Mouse (Mus musculus): Measurements from ENCODE around the gene Uqcr11. TPM values are rescaled to one million over a fixed set of nuclear protein-coding genes. Genes with fewer than 3 reads are reported as not detected.

Gene Uqcr11
- polyA plus RNA-seq (2014; fragmentation: Nextera tagmentation; extraction: Ambion mirVana), result 404 and 476 TPM in 2 replicates

DNA sequence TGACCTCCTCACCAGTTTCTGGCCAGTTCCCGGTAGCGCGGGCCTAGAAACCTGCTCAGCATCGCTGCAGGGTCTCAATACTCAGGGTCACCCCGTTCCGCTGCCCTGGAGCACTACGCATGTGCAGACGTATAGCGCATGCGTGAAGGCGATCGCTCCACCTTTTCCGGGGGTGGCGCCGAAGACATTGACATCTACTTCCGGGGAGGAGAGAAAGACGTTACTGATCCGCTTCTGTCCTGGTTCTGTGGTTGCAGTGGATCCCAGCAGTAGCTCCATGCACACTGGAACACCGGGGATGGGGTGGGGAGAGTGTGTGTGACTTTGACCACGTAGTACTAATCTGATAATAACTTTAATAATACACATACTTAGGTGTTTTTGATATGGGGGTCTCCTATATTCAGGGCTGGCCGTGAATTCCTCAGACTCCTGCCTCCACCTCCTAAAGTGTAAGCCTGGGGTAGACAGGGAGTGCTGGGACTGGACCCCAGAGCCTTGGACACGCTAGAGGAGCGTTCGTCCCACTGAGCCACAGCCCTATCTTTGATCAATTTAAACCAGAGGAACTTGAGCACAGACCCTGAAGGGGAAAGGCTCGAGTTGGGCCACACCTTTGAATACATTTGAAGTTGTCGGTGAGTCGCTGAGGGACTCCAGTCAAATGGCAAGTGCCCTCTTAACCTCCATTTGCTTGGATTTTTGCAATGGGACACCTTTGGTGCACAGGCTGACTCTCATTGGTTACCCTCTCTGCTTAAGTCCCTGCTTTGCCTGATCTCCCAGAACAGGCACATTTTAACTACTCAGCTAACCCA is at the start of gene Uqcr11:
TSS of gene Uqcr11 (minus strand) at position 147 of the 818 bp plus-strand sequence.
- ATAC-seq (ENCODE audit: low FRiP score), result peak; percentile 78
- peak within 1 kb of the TSS; percentile 83 for H3K4me3 ChIP-seq (ENCODE audit: low read depth, low read length)
- no peaks in the 10 kb centered on the region for H3K27me3 ChIP-seq (ENCODE audit: control insufficient read depth, insufficient read depth, low read length)
- peaks cover 16% of the 10 kb centered on the region for H3K4me1 ChIP-seq (ENCODE audit: control insufficient read depth, insufficient read depth, low read length)
- WGBS, result 2% methylated on average over 27 of the region's 27 CpGs
- peak; percentile 99 for DNase-seq (ENCODE audit: low spot score, missing footprints)
- H3K9ac ChIP-seq (ENCODE audit: low read length), result peak within 1 kb of the TSS; percentile 88
- H3K9me3 ChIP-seq (ENCODE audit: control insufficient read depth, low read length), result no peaks in the 10 kb centered on the region
- peak within 1 kb of the TSS; percentile 50 for H3K27ac ChIP-seq (ENCODE audit: low read depth, low read length)
- peaks cover 30% of the 10 kb centered on the region for H3K36me3 ChIP-seq (ENCODE audit: control insufficient read depth, insufficient read depth, low read length)
- peak within 1 kb of the TSS; percentile 95 for H3K4me2 ChIP-seq

DNA sequence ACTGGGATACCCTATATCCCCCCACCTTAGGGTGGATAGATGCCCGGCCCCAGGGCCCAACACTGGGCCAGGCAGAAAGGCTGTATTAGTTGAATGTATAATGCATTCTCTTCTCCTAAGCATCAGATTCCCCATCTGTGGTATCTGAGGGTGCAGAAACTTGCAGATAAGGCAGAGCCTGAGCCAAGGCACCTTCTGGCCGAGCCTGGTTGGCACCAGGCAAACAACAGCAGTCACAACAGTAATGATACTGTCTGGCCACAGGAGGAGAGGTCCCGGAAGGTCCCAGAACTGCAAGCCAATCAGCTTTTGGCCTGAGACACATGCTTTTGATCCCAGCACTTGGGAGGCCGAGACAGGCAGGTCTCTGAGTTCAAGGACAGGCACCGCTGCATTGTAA is 49.1 kb upstream of the Uqcr11 start:
- DNase-seq (ENCODE audit: low spot score, missing footprints) (no peak), ATAC-seq (ENCODE audit: low FRiP score) (no peak)
- H3K4me3 ChIP-seq (ENCODE audit: low read depth, low read length), result no peak overlapping the region
- no peaks in the 10 kb centered on the region; the same call in 1 of the 2 replicates for H3K27me3 ChIP-seq (ENCODE audit: control insufficient read depth, insufficient read depth, low read length)
- no peaks in the 10 kb centered on the region for H3K4me1 ChIP-seq (ENCODE audit: control insufficient read depth, insufficient read depth, low read length)
- no peaks in the 10 kb centered on the region for H3K36me3 ChIP-seq (ENCODE audit: control insufficient read depth, insufficient read depth, low read length)
- H3K27ac ChIP-seq (ENCODE audit: low read depth, low read length), result no peak overlapping the region
- H3K9me3 ChIP-seq (ENCODE audit: control insufficient read depth, low read length), result no peaks in the 10 kb centered on the region
- WGBS, result 87% methylated on average over 5 of the region's 5 CpGs
- H3K9ac ChIP-seq (ENCODE audit: low read length), result no peak overlapping the region
- no peak overlapping the region for H3K4me2 ChIP-seq

DNA sequence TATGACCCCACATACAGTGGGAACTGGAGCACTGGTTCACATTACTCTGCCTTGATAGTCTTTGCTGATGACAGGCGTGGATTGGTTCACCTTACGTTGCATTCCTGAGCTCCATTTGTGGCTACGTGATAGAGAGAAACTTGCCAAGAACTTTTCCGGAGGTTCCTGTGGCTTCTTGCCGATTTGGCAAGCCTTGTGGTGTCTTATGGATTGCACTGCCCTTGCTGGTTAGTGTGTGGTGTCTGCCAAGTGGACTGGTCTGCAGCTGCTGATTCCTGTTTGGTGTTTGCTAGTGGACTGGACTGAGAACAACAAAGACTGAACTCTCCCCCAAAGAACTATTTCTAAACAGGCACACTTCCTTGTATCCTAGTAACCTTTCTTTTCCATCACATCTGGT is 48.2 kb upstream of the Uqcr11 start:
- H3K4me1 ChIP-seq (ENCODE audit: control insufficient read depth, insufficient read depth, low read length), result no peaks in the 10 kb centered on the region
- no peak for DNase-seq (ENCODE audit: low spot score, missing footprints)
- no peak overlapping the region for H3K9ac ChIP-seq (ENCODE audit: low read length)
- H3K27me3 ChIP-seq (ENCODE audit: control insufficient read depth, insufficient read depth, low read length), result no peaks in the 10 kb centered on the region; the same call in 1 of the 2 replicates
- no peaks in the 10 kb centered on the region for H3K9me3 ChIP-seq (ENCODE audit: control insufficient read depth, low read length)
- no peak for ATAC-seq (ENCODE audit: low FRiP score)
- no peak overlapping the region for H3K4me3 ChIP-seq (ENCODE audit: low read depth, low read length)
- WGBS, result 82% methylated on average over 5 of the region's 5 CpGs
- H3K27ac ChIP-seq (ENCODE audit: low read depth, low read length), result no peak overlapping the region
- H3K4me2 ChIP-seq, result no peak overlapping the region
- no peaks in the 10 kb centered on the region for H3K36me3 ChIP-seq (ENCODE audit: control insufficient read depth, insufficient read depth, low read length)

DNA sequence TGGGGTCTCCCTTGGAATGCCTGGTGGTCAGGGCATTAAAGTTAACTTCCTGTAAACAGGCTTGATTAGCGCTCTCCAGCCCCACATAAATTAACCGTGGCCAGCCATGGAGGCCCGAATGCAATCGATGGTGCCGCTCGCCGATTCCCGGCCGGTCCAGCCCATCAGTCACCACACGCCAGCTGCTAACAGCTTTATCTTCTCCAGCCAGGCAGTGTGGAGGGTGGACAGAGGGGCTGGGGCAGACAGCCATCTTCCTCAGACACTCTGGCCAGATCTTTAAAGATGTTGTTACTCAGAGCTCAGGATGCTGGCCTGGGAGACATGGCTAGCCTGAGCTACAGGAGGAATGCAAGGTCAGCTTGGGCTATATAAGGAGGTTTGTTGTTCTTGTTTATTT is 47.0 kb upstream of the Uqcr11 start:
- no peak overlapping the region for H3K27ac ChIP-seq (ENCODE audit: low read depth, low read length)
- no peak overlapping the region for H3K4me2 ChIP-seq
- H3K27me3 ChIP-seq (ENCODE audit: control insufficient read depth, insufficient read depth, low read length), result no peaks in the 10 kb centered on the region; the same call in 1 of the 2 replicates
- WGBS, result 73% methylated on average over 10 of the region's 10 CpGs
- DNase-seq (ENCODE audit: low spot score, missing footprints) (no peak), ATAC-seq (ENCODE audit: low FRiP score) (no peak)
- H3K4me1 ChIP-seq (ENCODE audit: control insufficient read depth, insufficient read depth, low read length), result no peaks in the 10 kb centered on the region
- no peaks in the 10 kb centered on the region for H3K9me3 ChIP-seq (ENCODE audit: control insufficient read depth, low read length)
- no peak overlapping the region for H3K9ac ChIP-seq (ENCODE audit: low read length)
- no peaks in the 10 kb centered on the region for H3K36me3 ChIP-seq (ENCODE audit: control insufficient read depth, insufficient read depth, low read length)
- no peak overlapping the region for H3K4me3 ChIP-seq (ENCODE audit: low read depth, low read length)

DNA sequence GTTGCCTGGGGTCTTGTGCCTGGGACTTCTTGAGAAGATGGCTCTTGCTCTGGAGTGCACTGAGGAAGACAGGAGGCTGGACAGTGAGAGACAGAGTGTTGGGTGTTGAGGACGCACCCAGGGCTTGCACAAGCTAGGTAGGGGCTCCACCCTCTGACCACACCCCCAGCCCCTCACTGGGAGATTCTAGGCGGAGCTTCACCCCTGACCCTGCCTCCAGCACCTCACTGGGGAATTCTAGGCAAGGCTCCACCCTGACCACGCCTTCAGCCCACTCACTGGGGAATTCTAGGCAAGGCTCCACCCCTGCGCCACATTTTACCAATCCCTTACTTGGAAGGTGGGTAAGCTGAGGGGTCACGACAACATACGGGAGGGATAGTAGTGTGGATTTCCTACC is 44.0 kb upstream of the Uqcr11 start:
- H3K4me3 ChIP-seq (ENCODE audit: low read depth, low read length), result no peak overlapping the region
- WGBS, result 8% methylated on average over 6 of the region's 6 CpGs
- H3K27ac ChIP-seq (ENCODE audit: low read depth, low read length), result no peak overlapping the region
- peaks cover 4% of the 10 kb centered on the region; the same call in 1 of the 2 replicates for H3K4me1 ChIP-seq (ENCODE audit: control insufficient read depth, insufficient read depth, low read length)
- DNase-seq (ENCODE audit: low spot score, missing footprints) (no peak), ATAC-seq (ENCODE audit: low FRiP score) (no peak)
- no peaks in the 10 kb centered on the region for H3K36me3 ChIP-seq (ENCODE audit: control insufficient read depth, insufficient read depth, low read length)
- no peak overlapping the region for H3K4me2 ChIP-seq
- no peak overlapping the region for H3K9ac ChIP-seq (ENCODE audit: low read length)
- no peaks in the 10 kb centered on the region for H3K27me3 ChIP-seq (ENCODE audit: control insufficient read depth, insufficient read depth, low read length)
- no peaks in the 10 kb centered on the region for H3K9me3 ChIP-seq (ENCODE audit: control insufficient read depth, low read length)

DNA sequence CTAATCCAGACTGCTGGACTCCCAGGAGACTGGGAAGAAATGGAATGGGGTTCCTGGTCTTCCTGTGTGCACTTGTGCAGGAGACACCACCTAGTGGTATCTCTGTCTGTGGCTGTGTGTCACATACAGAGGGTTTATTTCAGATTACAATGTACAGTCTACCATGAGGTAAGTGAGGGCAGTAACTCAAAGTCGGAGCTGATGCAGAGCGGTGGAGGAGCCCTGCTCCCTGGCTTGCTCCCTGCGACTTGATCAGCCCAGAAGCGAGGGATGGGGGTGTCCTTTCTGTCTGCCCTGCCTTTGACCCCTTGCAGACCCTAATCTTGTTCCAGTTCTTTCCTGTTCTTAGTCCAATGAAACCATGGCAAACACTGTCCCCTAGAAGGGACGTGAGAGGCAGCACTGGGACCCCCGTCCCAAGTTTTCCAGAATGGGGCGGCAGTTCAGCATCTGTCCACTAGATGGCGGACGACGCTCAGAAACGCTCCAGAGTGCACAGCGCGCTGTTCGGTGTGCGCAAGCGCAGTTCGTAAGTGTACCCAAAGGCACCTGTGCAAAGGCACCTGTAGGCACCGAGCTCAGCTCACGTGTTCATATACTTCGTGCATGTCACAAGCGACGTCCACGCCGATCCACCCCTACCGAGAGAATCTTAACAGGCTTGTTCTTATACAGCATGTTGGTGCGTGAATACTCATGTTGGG is 39.4 kb upstream of the Uqcr11 start:
- peak; percentile 78 for ATAC-seq (ENCODE audit: low FRiP score)
- Histone ChIP-seq H3K9ac (ENCODE audit: low read length) (no peak overlapping the region), H3K4me1 (ENCODE audit: control insufficient read depth, insufficient read depth, low read length) (peaks cover 4% of the 10 kb centered on the region; the same call in 1 of the 2 replicates), H3K36me3 (ENCODE audit: control insufficient read depth, insufficient read depth, low read length) (no peaks in the 10 kb centered on the region), H3K27ac (ENCODE audit: low read depth, low read length) (no peak overlapping the region), H3K27me3 (ENCODE audit: control insufficient read depth, insufficient read depth, low read length) (no peaks in the 10 kb centered on the region), H3K4me3 (ENCODE audit: low read depth, low read length) (no peak overlapping the region), H3K4me2 (peak overlapping the region; percentile 11), H3K9me3 (ENCODE audit: control insufficient read depth, low read length) (no peaks in the 10 kb centered on the region)
- DNase-seq (ENCODE audit: low spot score, missing footprints), result peak; percentile 99
- 8% methylated on average over 26 of the region's 26 CpGs for WGBS

DNA sequence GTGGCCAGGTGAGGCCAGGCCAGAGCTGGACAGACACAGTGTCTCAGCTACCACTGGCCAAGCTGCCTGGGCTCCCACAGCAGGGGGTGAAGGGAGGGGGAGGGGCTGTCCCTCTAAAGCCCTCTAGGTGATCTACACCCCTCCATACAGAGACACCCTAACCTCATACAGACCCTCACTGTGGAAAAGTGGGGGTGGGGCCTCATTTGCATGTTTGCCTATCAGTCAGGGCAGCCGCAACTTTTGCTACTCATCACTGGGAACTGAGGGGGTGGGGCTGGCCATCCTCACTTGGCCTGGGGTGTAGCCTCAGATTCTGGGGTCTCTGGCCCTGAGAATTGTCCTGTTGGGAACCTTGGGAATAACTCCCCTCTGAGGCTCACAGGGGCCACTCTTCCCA is 38.4 kb upstream of the Uqcr11 start:
- no peak overlapping the region for H3K4me2 ChIP-seq
- no peak overlapping the region for H3K9ac ChIP-seq (ENCODE audit: low read length)
- ATAC-seq (ENCODE audit: low FRiP score), result no peak
- WGBS, result 59% methylated on average over 1 of the region's 1 CpGs
- no peak overlapping the region for H3K4me3 ChIP-seq (ENCODE audit: low read depth, low read length)
- H3K27me3 ChIP-seq (ENCODE audit: control insufficient read depth, insufficient read depth, low read length), result no peaks in the 10 kb centered on the region
- DNase-seq (ENCODE audit: low spot score, missing footprints), result no peak
- no peak overlapping the region for H3K27ac ChIP-seq (ENCODE audit: low read depth, low read length)
- peaks cover 4% of the 10 kb centered on the region; the same call in 1 of the 2 replicates for H3K4me1 ChIP-seq (ENCODE audit: control insufficient read depth, insufficient read depth, low read length)
- H3K9me3 ChIP-seq (ENCODE audit: control insufficient read depth, low read length), result no peaks in the 10 kb centered on the region
- no peaks in the 10 kb centered on the region for H3K36me3 ChIP-seq (ENCODE audit: control insufficient read depth, insufficient read depth, low read length)

DNA sequence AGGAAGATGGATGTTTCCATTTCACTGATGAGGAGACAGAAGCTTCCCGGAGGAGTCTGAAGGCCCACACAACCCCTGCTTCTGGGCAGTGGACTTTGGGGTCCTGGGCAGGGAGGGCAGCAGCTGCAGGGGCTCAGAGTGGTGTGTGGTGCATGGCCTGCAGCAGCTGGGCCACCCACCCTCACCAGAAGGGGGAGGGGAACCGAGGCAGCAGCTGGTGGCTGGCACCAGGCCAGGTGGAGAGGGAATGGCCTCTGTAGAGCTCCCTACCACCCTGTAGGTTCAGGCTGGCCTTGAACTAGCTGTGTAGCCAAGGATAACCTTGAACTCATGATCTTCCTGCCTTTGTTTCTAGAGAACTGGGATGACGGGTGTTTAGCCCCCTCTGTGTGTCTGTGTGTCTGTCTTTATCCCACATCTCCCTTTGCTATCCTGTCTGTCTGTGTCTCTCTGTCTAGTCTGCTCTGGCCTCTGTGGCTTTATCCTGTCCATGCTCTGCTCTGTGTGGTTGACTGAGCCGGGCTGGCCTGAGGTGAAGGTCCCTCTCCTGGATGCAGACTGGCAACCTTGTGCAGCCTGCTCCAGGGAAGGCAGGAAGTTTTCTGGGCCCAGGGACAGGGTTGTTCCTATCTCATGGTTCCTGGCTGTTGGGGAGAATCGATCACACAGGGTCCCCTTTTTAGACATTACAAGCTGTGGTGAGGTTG is 37.9 kb upstream of the Uqcr11 start:
- DNase-seq (ENCODE audit: low spot score, missing footprints) (no peak), ATAC-seq (ENCODE audit: low FRiP score) (no peak)
- no peaks in the 10 kb centered on the region for H3K9me3 ChIP-seq (ENCODE audit: control insufficient read depth, low read length)
- H3K4me1 ChIP-seq (ENCODE audit: control insufficient read depth, insufficient read depth, low read length), result peaks cover 4% of the 10 kb centered on the region; the same call in 1 of the 2 replicates
- H3K4me3 ChIP-seq (ENCODE audit: low read depth, low read length), result no peak overlapping the region
- no peaks in the 10 kb centered on the region for H3K27me3 ChIP-seq (ENCODE audit: control insufficient read depth, insufficient read depth, low read length)
- no peaks in the 10 kb centered on the region for H3K36me3 ChIP-seq (ENCODE audit: control insufficient read depth, insufficient read depth, low read length)
- H3K27ac ChIP-seq (ENCODE audit: low read depth, low read length), result no peak overlapping the region
- 52% methylated on average over 5 of the region's 5 CpGs for WGBS
- H3K9ac ChIP-seq (ENCODE audit: low read length), result no peak overlapping the region
- H3K4me2 ChIP-seq, result no peak overlapping the region
